Mouse (Mus musculus): ENCODE measurements around the gene Catsperg1. TPM values are rescaled to one million over a fixed set of nuclear protein-coding genes. Genes with fewer than 3 reads are reported as not detected.
"Not testable (repeated sequence)": the region's sequence is repeated elsewhere in the genome, so short reads cannot be mapped to it uniquely, and the experiment has no call there.

Gene Catsperg1
- polyA plus RNA-seq, 1 experiment, result 0.40 TPM

- no peak overlapping the region for H3K27ac ChIP-seq (ENCODE audit: insufficient read depth, low read length)
- H3K4me3 ChIP-seq (ENCODE audit: insufficient read depth, low read length), result no peak overlapping the region
- H3K4me1 ChIP-seq (ENCODE audit: control insufficient read depth, insufficient read depth, low read length), result no peaks in the 10 kb centered on the region
- TF ChIP-seq CTCF (IDR thresholded peaks at IDR 0.05; ENCODE audit: borderline replicate concordance, insufficient read depth, low read length) (no peak), POLR2A (IDR thresholded peaks at IDR 0.05; ENCODE audit: low read depth, low read length) (no peak)
Measured at GRCm38 (mm10) chr7:29146625-29147367, 67.0 kb downstream of the Catsperg1 start.

- Histone ChIP-seq H3K4me3 (ENCODE audit: insufficient read depth, low read length) (no peak overlapping the region), H3K27ac (ENCODE audit: insufficient read depth, low read length) (no peak overlapping the region), H3K4me1 (ENCODE audit: control insufficient read depth, insufficient read depth, low read length) (no peaks in the 10 kb centered on the region)
- TF ChIP-seq CTCF (IDR thresholded peaks at IDR 0.05; ENCODE audit: borderline replicate concordance, insufficient read depth, low read length), result no peak
- no peak for TF ChIP-seq POLR2A (IDR thresholded peaks at IDR 0.05; ENCODE audit: low read depth, low read length)
Measured at GRCm38 (mm10) chr7:29144006-29144405, 69.8 kb downstream of the Catsperg1 start.

- no peak overlapping the region for H3K4me3 ChIP-seq (ENCODE audit: insufficient read depth, low read length)
- TF ChIP-seq CTCF (IDR thresholded peaks at IDR 0.05; ENCODE audit: borderline replicate concordance, insufficient read depth, low read length), result no peak
- no peak for TF ChIP-seq POLR2A (IDR thresholded peaks at IDR 0.05; ENCODE audit: low read depth, low read length)
- H3K4me1 ChIP-seq (ENCODE audit: control insufficient read depth, insufficient read depth, low read length), result no peaks in the 10 kb centered on the region
- H3K27ac ChIP-seq (ENCODE audit: insufficient read depth, low read length), result no peak overlapping the region
Measured at GRCm38 (mm10) chr7:29141416-29141815, 72.4 kb downstream of the Catsperg1 start.

GRCm38 (mm10) chr7:29139237-29139636, 74.6 kb downstream of the Catsperg1 start:
- not testable (repeated sequence) for H3K4me1 ChIP-seq (ENCODE audit: control insufficient read depth, insufficient read depth, low read length); H3K4me3 ChIP-seq (ENCODE audit: insufficient read depth, low read length); H3K27ac ChIP-seq (ENCODE audit: insufficient read depth, low read length)

GRCm38 (mm10) chr7:29137429-29137828, 76.4 kb downstream of the Catsperg1 start:
- H3K4me3 ChIP-seq (ENCODE audit: insufficient read depth, low read length), result no peak overlapping the region
- no peak overlapping the region for H3K27ac ChIP-seq (ENCODE audit: insufficient read depth, low read length)
- TF ChIP-seq POLR2A (IDR thresholded peaks at IDR 0.05; ENCODE audit: low read depth, low read length), result no peak
- TF ChIP-seq CTCF (IDR thresholded peaks at IDR 0.05; ENCODE audit: borderline replicate concordance, insufficient read depth, low read length), result no peak
- no peaks in the 10 kb centered on the region for H3K4me1 ChIP-seq (ENCODE audit: control insufficient read depth, insufficient read depth, low read length)

GRCm38 (mm10) chr7:29134693-29135386, 79.0 kb downstream of the Catsperg1 start, which contains the start of gene Rasgrp4:
Gene Rasgrp4 (plus strand): TSS chr7:29134851.
- Histone ChIP-seq H3K4me1 (ENCODE audit: control insufficient read depth, insufficient read depth, low read length) (no peaks in the 10 kb centered on the region), H3K27ac (ENCODE audit: insufficient read depth, low read length) (no peak within 1 kb of the TSS), H3K4me3 (ENCODE audit: insufficient read depth, low read length) (no peak within 1 kb of the TSS)
- TF ChIP-seq POLR2A (IDR thresholded peaks at IDR 0.05; ENCODE audit: low read depth, low read length), result no peak
- no peak for TF ChIP-seq CTCF (IDR thresholded peaks at IDR 0.05; ENCODE audit: borderline replicate concordance, insufficient read depth, low read length)

GRCm38 (mm10) chr7:29134230-29134629, 79.6 kb downstream of the Catsperg1 start:
- no peak for TF ChIP-seq POLR2A (IDR thresholded peaks at IDR 0.05; ENCODE audit: low read depth, low read length)
- no peak for TF ChIP-seq CTCF (IDR thresholded peaks at IDR 0.05; ENCODE audit: borderline replicate concordance, insufficient read depth, low read length)
- Histone ChIP-seq H3K4me1 (ENCODE audit: control insufficient read depth, insufficient read depth, low read length) (no peaks in the 10 kb centered on the region), H3K4me3 (ENCODE audit: insufficient read depth, low read length) (no peak overlapping the region), H3K27ac (ENCODE audit: insufficient read depth, low read length) (no peak overlapping the region)

Other genes starting within 250 kb of the Catsperg1 start
- 328 and 347 TPM in 2 replicates for gene Eif3k, start 232.2 kb downstream of the Catsperg1 start, polyA plus RNA-seq (2011; ENCODE audit: insufficient read length, low read depth, missing spikeins)
- gene Map4k1, start 232.0 kb downstream of the Catsperg1 start, polyA plus RNA-seq (2011; ENCODE audit: insufficient read length, low read depth, missing spikeins), result 2.0 and 2.2 TPM in 2 replicates
- gene Ryr1, start 88.9 kb downstream of the Catsperg1 start, polyA plus RNA-seq (2011; ENCODE audit: insufficient read length, low read depth, missing spikeins), result 0.05 and 0.28 TPM in 2 replicates
- gene Rasgrp4, start 79.2 kb downstream of the Catsperg1 start, polyA plus RNA-seq (2011; ENCODE audit: insufficient read length, low read depth, missing spikeins), result not detected in 2 replicates
- gene Fam98c, start 57.8 kb downstream of the Catsperg1 start, polyA plus RNA-seq (2011; ENCODE audit: insufficient read length, low read depth, missing spikeins), result 5.5 and 5.9 TPM in 2 replicates
- gene Ggn, start 43.8 kb downstream of the Catsperg1 start, polyA plus RNA-seq (2011; ENCODE audit: insufficient read length, low read depth, missing spikeins), result 1.2 and 1.3 TPM in 2 replicates
- 31.2 and 56.4 TPM in 2 replicates for gene Spred3, start 43.6 kb downstream of the Catsperg1 start, polyA plus RNA-seq (2011; ENCODE audit: insufficient read length, low read depth, missing spikeins)
- 374 and 478 TPM in 2 replicates for gene Psmd8, start 33.3 kb downstream of the Catsperg1 start, polyA plus RNA-seq (2011; ENCODE audit: insufficient read length, low read depth, missing spikeins)
- 1.4 and 2.7 TPM in 2 replicates for gene Kcnk6, start 18.5 kb upstream of the Catsperg1 start, polyA plus RNA-seq (2011; ENCODE audit: insufficient read length, low read depth, missing spikeins)
- 67.7 and 68.0 TPM in 2 replicates for gene Yif1b, start 24.3 kb upstream of the Catsperg1 start, polyA plus RNA-seq (2011; ENCODE audit: insufficient read length, low read depth, missing spikeins)
- 10.6 and 40.6 TPM in 2 replicates for gene 2200002D01Rik, start 34.4 kb upstream of the Catsperg1 start, polyA plus RNA-seq (2011; ENCODE audit: insufficient read length, low read depth, missing spikeins)
- 11.6 and 11.7 TPM in 2 replicates for gene Spint2, start 67.9 kb upstream of the Catsperg1 start, polyA plus RNA-seq (2011; ENCODE audit: insufficient read length, low read depth, missing spikeins)
- 8.2 and 12.8 TPM in 2 replicates for gene Ppp1r14a, start 75.3 kb upstream of the Catsperg1 start, polyA plus RNA-seq (2011; ENCODE audit: insufficient read length, low read depth, missing spikeins)
- gene Dpf1, start 89.9 kb upstream of the Catsperg1 start, polyA plus RNA-seq (2011; ENCODE audit: insufficient read length, low read depth, missing spikeins), result 4.7 and 6.6 TPM in 2 replicates

All from embryonic fibroblast, embryonic 13.5 days (primary cell).